Mouse (Mus musculus) heart, postnatal 0 days (tissue): ENCODE data around the gene Tmpo.

Source experiments
- CTCF ChIP-seq: IDR thresholded peaks from 2 replicates; pipeline ENCODE4 v1.5.1; 2016; ENCODE audit warnings: antibody characterized with exemption, control low read depth, low read depth
- EP300 ChIP-seq: IDR thresholded peaks from 2 replicates; pipeline ENCODE4 v1.6.1; 2016; ENCODE audit warnings: antibody characterized with exemption, low read depth

- TF ChIP-seq CTCF (no peak), EP300 (no peak)
Observed at GRCm38 (mm10) chr10:91127395-91127794, 53.7 kb downstream of the Tmpo start.
